Mouse (Mus musculus) kidney, postnatal 0 days (tissue): ENCODE results near the gene Slu7. TPM values are rescaled to one million over a fixed set of nuclear protein-coding genes. Genes with fewer than 3 reads are reported as not detected.

ENCODE experiments used
- ATAC-seq: fragments of 200-750 bp; cut with Nextera tagmentation; replicated peaks from 2 replicates; pipeline ENCODE4 v1.8.0; 2017; ENCODE audit warnings: low read depth, moderate number of reproducible peaks, moderate TSS enrichment, moderate library complexity; ENCODE audit not compliant: low FRiP score
- DNase-seq: peaks from one replicate; pipeline ENCODE4 v3.0.0-alpha.2; 2016; ENCODE audit warnings: low spot score
- H3K27ac ChIP-seq: fragments of 300-500 bp; sonication (generic); 2 replicates; pipeline ENCODE4 v1.5.1; 2014; ENCODE audit warnings: mild to moderate bottlenecking
- H3K27me3 ChIP-seq: fragments of 300-500 bp; sonication (generic); 2 replicates; pipeline ENCODE4 v1.6.1; 2014; ENCODE audit warnings: low read length, mixed read lengths; ENCODE audit not compliant: insufficient read depth
- H3K36me3 ChIP-seq: fragments of 300-500 bp; sonication (generic); 2 replicates; pipeline ENCODE4 v1.6.1; 2014; ENCODE audit warnings: low read length, mixed read lengths; ENCODE audit not compliant: insufficient read depth
- H3K4me1 ChIP-seq: fragments of 300-500 bp; sonication (generic); replicated peaks from 2 replicates; pipeline ENCODE4 v1.6.1; 2014; ENCODE audit warnings: antibody characterized with exemption, low read length, mixed read lengths; ENCODE audit not compliant: insufficient read depth
- H3K4me2 ChIP-seq: fragments of 300-500 bp; sonication (generic); 2 replicates; pipeline ENCODE4 v1.6.1; 2014; ENCODE audit warnings: mild to moderate bottlenecking, low read length, moderate library complexity, mixed read lengths
- H3K4me3 ChIP-seq: fragments of 300-500 bp; sonication (generic); replicated peaks from 2 replicates; pipeline ENCODE4 v1.5.1; 2014; ENCODE audit warnings: low read depth, low read length
- H3K9ac ChIP-seq: fragments of 300-500 bp; sonication (generic); 2 replicates; pipeline ENCODE4 v1.6.1; 2014; ENCODE audit warnings: low read depth, low read length
- H3K9me3 ChIP-seq: fragments of 300-500 bp; sonication (generic); replicated peaks from 2 replicates; pipeline ENCODE4 v1.6.1; 2016; ENCODE audit warnings: low read length, inconsistent platforms, mixed read lengths
- CTCF ChIP-seq: IDR thresholded peaks from 2 replicates; pipeline ENCODE4 v1.5.1; 2016; ENCODE audit warnings: antibody characterized with exemption, low read depth, mild to moderate bottlenecking, moderate library complexity
- WGBS: fragments of 180-500 bp; shearing (Covaris S2); extraction: QIAGEN DNeasy Blood & Tissue Kit; methylation state at CpG from one replicate; pipeline ENCODE4 v1.1.7; 2014; 5-methylcytosine and 5-hydroxymethylcytosine counted together
- polyA plus RNA-seq: library from polyadenylated mRNA; unstranded; fragments of >200 nt; fragmentation: Nextera tagmentation; extraction: Ambion mirVana; gene quantifications from 2 replicates; pipeline ENCODE4 v1.2.1, GENCODE M21; 2015

Gene Slu7
- polyA plus RNA-seq, 1 experiment from 2014 or later = 62.6 TPM

GRCm38 (mm10) chr11:43481672-43482522, 48.4 kb downstream of the Slu7 start:
- no peaks in the 10 kb centered on the region for H3K36me3 ChIP-seq
- no peaks in the 10 kb centered on the region for H3K27me3 ChIP-seq
- H3K4me3 ChIP-seq = no peak overlapping the region
- no peak for DNase-seq
- TF ChIP-seq CTCF = no peak
- H3K9me3 ChIP-seq = no peaks in the 10 kb centered on the region
- H3K4me1 ChIP-seq = no peaks in the 10 kb centered on the region
- no peak overlapping the region for H3K4me2 ChIP-seq
- H3K27ac ChIP-seq = no peak overlapping the region; the same call in 1 of the 2 replicates
- no peak overlapping the region for H3K9ac ChIP-seq
- ATAC-seq = no peak
- 43% methylated on average over 3 of the region's 3 CpGs for WGBS

GRCm38 (mm10) chr11:43483122-43483792, 49.7 kb downstream of the Slu7 start:
- H3K4me2 ChIP-seq = no peak overlapping the region
- no peaks in the 10 kb centered on the region for H3K4me1 ChIP-seq
- peak; percentile 94 for DNase-seq
- peak overlapping the region; percentile 72 for H3K27ac ChIP-seq
- WGBS = 30% methylated on average over 6 of the region's 6 CpGs
- no peak for TF ChIP-seq CTCF
- no peaks in the 10 kb centered on the region for H3K9me3 ChIP-seq
- no peak overlapping the region for H3K4me3 ChIP-seq
- no peaks in the 10 kb centered on the region for H3K27me3 ChIP-seq
- no peak overlapping the region for H3K9ac ChIP-seq
- no peaks in the 10 kb centered on the region for H3K36me3 ChIP-seq
- ATAC-seq = peak; percentile 78; the same call in 1 of the 2 replicates

- no peak for ATAC-seq
- TF ChIP-seq CTCF = no peak
Observed at GRCm38 (mm10) chr11:43484057-43484456, 50.5 kb downstream of the Slu7 start.

GRCm38 (mm10) chr11:43484652-43485051, 51.1 kb downstream of the Slu7 start:
- TF ChIP-seq CTCF = no peak
- H3K4me2 ChIP-seq = no peak overlapping the region
- no peaks in the 10 kb centered on the region for H3K36me3 ChIP-seq
- no peaks in the 10 kb centered on the region for H3K27me3 ChIP-seq
- 48% methylated on average over 11 of the region's 11 CpGs for WGBS
- no peak overlapping the region for H3K4me3 ChIP-seq
- H3K9me3 ChIP-seq = no peaks in the 10 kb centered on the region
- ATAC-seq (no peak), DNase-seq (no peak)
- H3K4me1 ChIP-seq = no peaks in the 10 kb centered on the region
- no peak overlapping the region for H3K9ac ChIP-seq
- H3K27ac ChIP-seq = no peak overlapping the region

More at GRCm38 (mm10) chr11:43484057-43484456, 50.5 kb downstream of the Slu7 start:
- Histone ChIP-seq H3K4me2 (no peak overlapping the region), H3K4me1 (no peaks in the 10 kb centered on the region), H3K27me3 (no peaks in the 10 kb centered on the region), H3K4me3 (no peak overlapping the region), H3K9ac (0 out of 2 replicates have a peak overlapping the region, but pooled peaks have one; percentile 8), H3K36me3 (no peaks in the 10 kb centered on the region), H3K9me3 (no peaks in the 10 kb centered on the region), H3K27ac (peak overlapping the region; percentile 72)
- DNase-seq = no peak
- 60% methylated on average over 4 of the region's 4 CpGs for WGBS

GRCm38 (mm10) chr11:43485855-43486254, 52.3 kb downstream of the Slu7 start:
- no peak overlapping the region for H3K9ac ChIP-seq
- H3K9me3 ChIP-seq = no peaks in the 10 kb centered on the region
- H3K4me3 ChIP-seq = no peak overlapping the region
- no peaks in the 10 kb centered on the region for H3K27me3 ChIP-seq
- ATAC-seq = no peak
- no peak for TF ChIP-seq CTCF
- DNase-seq = no peak
- no peaks in the 10 kb centered on the region for H3K4me1 ChIP-seq
- WGBS = 76% methylated on average over 9 of the region's 9 CpGs
- no peak overlapping the region for H3K27ac ChIP-seq
- H3K4me2 ChIP-seq = no peak overlapping the region
- no peaks in the 10 kb centered on the region for H3K36me3 ChIP-seq

- no peak overlapping the region for H3K9ac ChIP-seq
- DNase-seq = peak; percentile 74
- WGBS = 32% methylated on average over 7 of the region's 7 CpGs
- H3K4me1 ChIP-seq = no peaks in the 10 kb centered on the region
- no peaks in the 10 kb centered on the region for H3K36me3 ChIP-seq
- H3K9me3 ChIP-seq = no peaks in the 10 kb centered on the region
- H3K4me3 ChIP-seq = no peak overlapping the region
- no peaks in the 10 kb centered on the region for H3K27me3 ChIP-seq
- no peak overlapping the region for H3K4me2 ChIP-seq
- ATAC-seq = 0 out of 2 replicates have a peak, but pooled peaks have one; percentile 12
- no peak overlapping the region for H3K27ac ChIP-seq
- peak; percentile 98 for TF ChIP-seq CTCF
Observed at GRCm38 (mm10) chr11:43492663-43493062, 59.1 kb downstream of the Slu7 start.
